Mouse (Mus musculus): ENCODE measurements around the gene Bicra. TPM values are rescaled to one million over a fixed set of nuclear protein-coding genes. Genes with fewer than 3 reads are reported as not detected.
A peak's percentile ranks its signal among the peaks of the same experiment; 100 is the strongest.

Gene Bicra
- polyA plus RNA-seq, 1 experiment from 2014 or later, result 4.9 TPM

DNA sequence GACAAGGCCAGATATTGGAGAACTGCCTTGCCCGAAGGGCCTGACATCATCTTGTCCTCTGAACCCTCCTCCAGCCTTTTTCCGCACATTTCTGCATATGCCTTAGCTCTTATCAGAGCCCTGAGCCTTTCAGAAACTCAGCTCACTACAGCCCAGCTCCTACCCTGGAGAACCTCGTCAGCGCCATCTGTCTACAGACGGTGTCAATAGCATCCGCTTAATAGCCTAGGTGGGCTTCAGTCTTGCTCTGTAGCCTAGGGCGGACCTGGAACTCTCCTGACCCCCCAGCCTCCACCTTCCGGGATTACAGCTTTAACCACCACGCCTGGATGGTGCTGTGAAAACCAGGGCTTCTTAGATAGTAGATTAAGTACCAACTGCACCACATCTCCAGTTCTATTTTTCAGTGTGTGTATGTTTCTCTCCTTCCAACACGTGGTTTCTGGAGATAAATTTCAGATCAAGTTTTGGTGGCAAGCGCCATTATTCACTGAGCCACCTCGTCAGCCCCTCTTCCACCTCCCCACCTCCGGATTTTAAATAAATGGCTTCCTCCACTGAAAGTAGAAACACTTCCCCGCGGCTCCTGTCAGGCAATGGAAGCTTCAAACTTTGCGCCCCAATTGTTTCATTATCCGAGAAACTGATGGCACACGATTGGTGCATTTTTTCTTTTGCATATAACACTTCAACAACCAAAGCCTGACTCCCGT, 4.3 kb upstream of the Bicra start:
- WGBS (ENCODE audit: insufficient replicate concordance), result 6% methylated on average over 19 of the region's 19 CpGs

DNA sequence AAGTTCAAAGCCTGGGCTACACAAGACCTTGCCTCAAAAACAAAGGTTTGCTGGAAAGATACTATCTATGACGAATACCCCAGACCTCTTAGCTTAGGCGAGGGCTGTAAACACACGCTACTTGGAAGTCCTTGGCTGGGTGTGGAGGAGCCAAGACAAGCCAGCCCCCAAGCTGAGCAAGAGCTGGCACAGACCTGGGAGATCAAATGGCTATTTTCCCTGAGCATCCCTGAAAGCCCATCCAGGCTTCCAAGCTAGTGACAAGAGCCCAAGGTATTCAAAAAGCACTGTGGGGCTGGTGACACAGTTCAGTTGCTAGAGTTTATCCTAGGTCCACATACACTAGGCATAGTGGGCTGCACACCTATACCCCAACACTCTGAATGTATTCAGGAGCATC, 2.9 kb upstream of the Bicra start:
- no peak for ATAC-seq (replicated peaks; ENCODE audit: insufficient number of reproducible peaks, low FRiP score, low TSS enrichment)
- Histone ChIP-seq H3K4me2 (no peak overlapping the region), H3K4me1 (ENCODE audit: control insufficient read depth, insufficient read depth, low read length) (peaks cover 17% of the 10 kb centered on the region), H3K36me3 (ENCODE audit: control insufficient read depth, insufficient read depth, low read length) (no peaks in the 10 kb centered on the region), H3K4me3 (ENCODE audit: low read depth, low read length) (no peak overlapping the region), H3K27me3 (ENCODE audit: control insufficient read depth, insufficient read depth, low read length) (no peaks in the 10 kb centered on the region), H3K27ac (ENCODE audit: low read depth, low read length) (no peak overlapping the region), H3K9me3 (replicated peaks; ENCODE audit: control insufficient read depth, low read length) (no peaks in the 10 kb centered on the region), H3K9ac (ENCODE audit: low read depth, low read length) (no peak overlapping the region)
- 82% methylated on average over 3 of the region's 3 CpGs for WGBS (ENCODE audit: insufficient replicate concordance)

More for the DNA sequence above, 4.3 kb upstream of the Bicra start:
- Histone ChIP-seq H3K4me3 (ENCODE audit: low read depth, low read length) (peak overlapping the region; percentile 60), H3K4me1 (ENCODE audit: control insufficient read depth, insufficient read depth, low read length) (peaks cover 9% of the 10 kb centered on the region; the same call in 1 of the 2 replicates), H3K36me3 (ENCODE audit: control insufficient read depth, insufficient read depth, low read length) (no peaks in the 10 kb centered on the region), H3K27ac (ENCODE audit: low read depth, low read length) (peak overlapping the region; percentile 79), H3K4me2 (peak overlapping the region; percentile 79), H3K9me3 (replicated peaks; ENCODE audit: control insufficient read depth, low read length) (no peaks in the 10 kb centered on the region), H3K9ac (ENCODE audit: low read depth, low read length) (peak overlapping the region; percentile 79), H3K27me3 (ENCODE audit: control insufficient read depth, insufficient read depth, low read length) (no peaks in the 10 kb centered on the region)
- peak; percentile 27; the same call in 1 of the 2 replicates for ATAC-seq (replicated peaks; ENCODE audit: insufficient number of reproducible peaks, low FRiP score, low TSS enrichment)

- ATAC-seq (replicated peaks; ENCODE audit: insufficient number of reproducible peaks, low FRiP score, low TSS enrichment), result no peak
- no peaks in the 10 kb centered on the region for H3K9me3 ChIP-seq (replicated peaks; ENCODE audit: control insufficient read depth, low read length)
- H3K4me3 ChIP-seq (ENCODE audit: low read depth, low read length), result peak overlapping the region; percentile 86
- WGBS (ENCODE audit: insufficient replicate concordance), result 75% methylated on average over 7 of the region's 7 CpGs
- H3K4me2 ChIP-seq, result peak overlapping the region; percentile 92
- H3K9ac ChIP-seq (ENCODE audit: low read depth, low read length), result peak overlapping the region; percentile 76
- H3K27me3 ChIP-seq (ENCODE audit: control insufficient read depth, insufficient read depth, low read length), result no peaks in the 10 kb centered on the region
- H3K36me3 ChIP-seq (ENCODE audit: control insufficient read depth, insufficient read depth, low read length), result no peaks in the 10 kb centered on the region
- H3K27ac ChIP-seq (ENCODE audit: low read depth, low read length), result no peak overlapping the region
- H3K4me1 ChIP-seq (ENCODE audit: control insufficient read depth, insufficient read depth, low read length), result peaks cover 27% of the 10 kb centered on the region
These were observed 1.8 kb upstream of the Bicra start for GRCm38 (mm10) chr7:16049576-16049915.

DNA sequence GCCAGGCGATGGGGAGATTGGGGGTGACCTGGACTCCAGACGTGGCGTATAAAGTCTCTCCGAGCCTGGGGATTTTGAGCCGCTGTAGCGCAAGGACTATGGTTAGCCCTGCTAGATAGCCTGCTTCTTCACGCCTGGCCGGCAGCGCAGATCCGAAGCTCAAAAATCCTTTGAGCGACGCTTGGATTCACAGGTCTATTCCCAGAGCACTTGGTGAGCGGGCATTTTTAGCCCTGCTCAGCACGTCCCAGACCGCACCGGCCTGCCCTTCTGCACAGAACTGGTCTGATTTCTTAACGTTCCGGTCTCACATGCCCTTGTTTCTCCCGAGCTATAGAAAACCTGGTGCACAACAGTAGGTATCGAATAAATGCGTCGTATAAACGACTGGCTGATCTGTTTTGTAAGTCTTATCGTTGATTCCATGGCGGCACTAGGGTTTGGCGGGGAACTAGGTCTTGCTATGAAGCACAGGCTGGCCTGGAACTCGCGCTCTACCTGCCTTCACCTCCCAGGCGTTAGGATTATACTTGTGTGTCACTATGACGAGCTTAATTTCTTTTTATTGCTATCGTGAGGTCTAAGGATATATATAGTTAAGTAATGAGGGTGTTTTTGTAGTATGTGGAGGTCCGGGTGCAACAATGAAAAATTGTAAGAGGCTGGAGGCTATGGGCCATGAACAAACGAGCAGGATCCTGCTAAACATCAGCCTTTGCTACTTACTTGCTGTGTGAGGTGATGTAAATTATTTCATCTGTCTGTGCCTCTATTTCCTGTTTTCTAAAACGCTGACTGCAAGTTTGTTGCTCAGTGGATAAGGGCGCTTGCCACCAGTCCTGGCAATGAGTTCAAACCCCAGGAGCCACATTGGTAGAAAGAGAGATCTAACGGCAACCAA, 1.2 kb upstream of the Bicra start:
- H3K27me3 ChIP-seq (ENCODE audit: control insufficient read depth, insufficient read depth, low read length), result no peaks in the 10 kb centered on the region
- WGBS (ENCODE audit: insufficient replicate concordance), result 8% methylated on average over 36 of the region's 36 CpGs

GRCm38 (mm10) chr7:16048164-16048564, 443 bp upstream of the Bicra start:
- Histone ChIP-seq H3K4me2 (peak overlapping the region; percentile 92), H3K36me3 (ENCODE audit: control insufficient read depth, insufficient read depth, low read length) (no peaks in the 10 kb centered on the region), H3K4me3 (ENCODE audit: low read depth, low read length) (peak overlapping the region; percentile 86), H3K9ac (ENCODE audit: low read depth, low read length) (peak overlapping the region; percentile 98), H3K9me3 (replicated peaks; ENCODE audit: control insufficient read depth, low read length) (no peaks in the 10 kb centered on the region), H3K4me1 (ENCODE audit: control insufficient read depth, insufficient read depth, low read length) (peaks cover 36% of the 10 kb centered on the region), H3K27ac (ENCODE audit: low read depth, low read length) (peak overlapping the region; percentile 91), H3K27me3 (ENCODE audit: control insufficient read depth, insufficient read depth, low read length) (no peaks in the 10 kb centered on the region)
- 0% methylated on average over 20 of the region's 20 CpGs for WGBS (ENCODE audit: insufficient replicate concordance)
- ATAC-seq (replicated peaks; ENCODE audit: insufficient number of reproducible peaks, low FRiP score, low TSS enrichment), result peak; percentile 65

More for the DNA sequence above, 1.2 kb upstream of the Bicra start:
- H3K27ac ChIP-seq (ENCODE audit: low read depth, low read length), result peak overlapping the region; percentile 91
- H3K4me3 ChIP-seq (ENCODE audit: low read depth, low read length), result peak overlapping the region; percentile 86
- ATAC-seq (replicated peaks; ENCODE audit: insufficient number of reproducible peaks, low FRiP score, low TSS enrichment), result no peak
- no peaks in the 10 kb centered on the region for H3K36me3 ChIP-seq (ENCODE audit: control insufficient read depth, insufficient read depth, low read length)
- H3K9me3 ChIP-seq (replicated peaks; ENCODE audit: control insufficient read depth, low read length), result no peaks in the 10 kb centered on the region
- H3K4me2 ChIP-seq, result peak overlapping the region; percentile 92
- peak overlapping the region; percentile 76 for H3K9ac ChIP-seq (ENCODE audit: low read depth, low read length)
- peaks cover 33% of the 10 kb centered on the region for H3K4me1 ChIP-seq (ENCODE audit: control insufficient read depth, insufficient read depth, low read length)

DNA sequence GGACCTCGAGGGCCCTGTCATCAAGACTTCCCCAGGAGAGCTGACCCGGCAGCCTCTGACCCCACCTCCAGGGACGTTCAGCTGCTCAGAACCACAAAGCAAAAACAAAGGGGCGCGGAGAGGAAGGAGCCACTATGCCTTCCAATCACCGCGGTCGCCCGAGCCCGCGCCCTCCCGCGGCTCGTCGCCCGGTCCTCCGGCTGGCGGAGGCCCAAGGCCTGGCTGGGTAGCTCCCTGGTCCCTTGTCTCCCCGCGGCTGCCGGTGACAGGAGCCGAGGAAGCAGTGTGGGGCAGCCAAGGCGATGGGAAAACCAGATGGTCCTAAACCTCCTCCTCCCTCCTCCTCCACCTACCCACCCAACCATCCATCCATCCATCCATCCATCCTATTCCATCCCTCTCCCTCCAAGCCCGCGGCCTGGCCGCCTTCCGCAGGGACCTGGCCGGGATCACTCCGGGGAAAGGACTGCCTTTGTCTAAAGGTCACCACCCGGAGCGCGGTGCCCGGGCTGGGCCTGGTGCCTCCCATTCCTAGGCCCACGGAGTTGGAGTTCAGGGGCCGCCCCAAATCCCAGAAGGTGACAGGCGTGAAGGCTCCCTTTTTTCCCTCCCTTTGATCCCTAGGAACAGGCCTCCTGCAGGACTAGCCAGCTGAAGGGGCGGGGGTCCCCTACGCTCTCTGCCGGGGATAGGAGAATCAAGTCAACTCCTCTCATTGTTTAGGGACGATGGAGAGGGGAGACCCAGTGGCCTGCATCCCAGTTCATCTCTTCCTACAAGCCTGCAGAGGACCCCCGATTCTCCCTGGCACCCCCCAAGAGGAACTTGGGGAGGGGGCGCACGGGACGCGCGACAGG, 1.0 kb downstream of the Bicra start:
- peak overlapping the region; percentile 91 for H3K27ac ChIP-seq (ENCODE audit: low read depth, low read length)
- ATAC-seq (replicated peaks; ENCODE audit: insufficient number of reproducible peaks, low FRiP score, low TSS enrichment), result peak; percentile 7; the same call in 1 of the 2 replicates
- peak overlapping the region; percentile 98 for H3K9ac ChIP-seq (ENCODE audit: low read depth, low read length)
- H3K36me3 ChIP-seq (ENCODE audit: control insufficient read depth, insufficient read depth, low read length), result no peaks in the 10 kb centered on the region
- H3K4me1 ChIP-seq (ENCODE audit: control insufficient read depth, insufficient read depth, low read length), result peaks cover 36% of the 10 kb centered on the region
- no peaks in the 10 kb centered on the region for H3K9me3 ChIP-seq (replicated peaks; ENCODE audit: control insufficient read depth, low read length)
- H3K4me3 ChIP-seq (ENCODE audit: low read depth, low read length), result peak overlapping the region; percentile 86
- under 1% methylated on average over 46 of the region's 46 CpGs for WGBS (ENCODE audit: insufficient replicate concordance)
- peak overlapping the region; percentile 92 for H3K4me2 ChIP-seq
- H3K27me3 ChIP-seq (ENCODE audit: control insufficient read depth, insufficient read depth, low read length), result no peaks in the 10 kb centered on the region

DNA sequence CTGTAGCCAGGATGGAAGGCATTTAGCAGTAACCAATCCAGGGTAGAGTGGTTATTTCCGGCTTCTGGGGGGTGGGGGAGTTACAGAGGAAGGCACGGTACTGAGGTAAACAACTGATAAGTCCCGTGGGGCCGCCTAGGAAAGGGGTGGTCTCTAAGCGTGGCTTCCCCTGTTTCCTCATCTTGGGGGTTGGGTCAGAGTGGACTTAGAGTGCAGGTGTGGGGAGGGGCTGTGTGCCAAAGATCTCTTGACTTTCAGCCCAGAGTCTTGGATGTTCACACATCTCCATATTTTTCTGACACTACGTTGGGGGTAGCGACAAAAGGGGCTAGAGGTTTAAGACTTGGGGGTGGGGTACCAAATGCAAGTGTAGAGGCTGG, 1.6 kb downstream of the Bicra start:
- H3K4me3 ChIP-seq (ENCODE audit: low read depth, low read length), result peak overlapping the region; percentile 86
- H3K27me3 ChIP-seq (ENCODE audit: control insufficient read depth, insufficient read depth, low read length), result no peaks in the 10 kb centered on the region
- H3K36me3 ChIP-seq (ENCODE audit: control insufficient read depth, insufficient read depth, low read length), result no peaks in the 10 kb centered on the region
- H3K27ac ChIP-seq (ENCODE audit: low read depth, low read length), result peak overlapping the region; percentile 91
- peaks cover 36% of the 10 kb centered on the region for H3K4me1 ChIP-seq (ENCODE audit: control insufficient read depth, insufficient read depth, low read length)
- H3K4me2 ChIP-seq, result peak overlapping the region; percentile 92
- 3% methylated on average over 7 of the region's 7 CpGs for WGBS (ENCODE audit: insufficient replicate concordance)
- peak; percentile 56 for ATAC-seq (replicated peaks; ENCODE audit: insufficient number of reproducible peaks, low FRiP score, low TSS enrichment)
- H3K9ac ChIP-seq (ENCODE audit: low read depth, low read length), result peak overlapping the region; percentile 98
- H3K9me3 ChIP-seq (replicated peaks; ENCODE audit: control insufficient read depth, low read length), result no peaks in the 10 kb centered on the region

DNA sequence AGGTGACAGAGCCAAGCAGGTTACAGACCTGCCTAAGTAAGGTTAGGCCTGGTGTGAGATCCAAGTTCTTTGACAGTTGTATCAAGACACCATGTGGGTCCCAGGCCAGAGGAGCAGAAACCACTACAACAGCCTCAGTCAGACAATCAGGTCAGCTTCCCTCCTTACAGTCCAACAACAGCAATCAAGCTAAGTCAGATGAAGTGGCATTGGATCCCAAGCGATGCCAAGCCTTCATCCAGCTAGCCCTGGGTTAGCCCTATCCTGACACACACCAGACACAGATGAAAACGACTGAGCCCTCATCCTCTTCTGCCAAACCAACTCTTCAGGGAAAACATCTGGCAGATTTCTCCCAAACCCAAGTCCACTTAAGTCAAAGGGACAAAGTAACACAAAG, 2.2 kb downstream of the Bicra start:
- WGBS (ENCODE audit: insufficient replicate concordance), result 47% methylated on average over 2 of the region's 2 CpGs
- no peak for ATAC-seq (replicated peaks; ENCODE audit: insufficient number of reproducible peaks, low FRiP score, low TSS enrichment)
- Histone ChIP-seq H3K4me2 (peak overlapping the region; percentile 92), H3K9ac (ENCODE audit: low read depth, low read length) (peak overlapping the region; percentile 98; the same call in 1 of the 2 replicates), H3K27me3 (ENCODE audit: control insufficient read depth, insufficient read depth, low read length) (no peaks in the 10 kb centered on the region), H3K9me3 (replicated peaks; ENCODE audit: control insufficient read depth, low read length) (no peaks in the 10 kb centered on the region), H3K4me3 (ENCODE audit: low read depth, low read length) (peak overlapping the region; percentile 86; the same call in 1 of the 2 replicates), H3K4me1 (ENCODE audit: control insufficient read depth, insufficient read depth, low read length) (peaks cover 36% of the 10 kb centered on the region), H3K36me3 (ENCODE audit: control insufficient read depth, insufficient read depth, low read length) (no peaks in the 10 kb centered on the region), H3K27ac (ENCODE audit: low read depth, low read length) (peak overlapping the region; percentile 91)
